Mouse (Mus musculus) G1E (cell line): ENCODE data around the gene Rin1.

Source experiments
- CTCF ChIP-seq: IDR thresholded peaks from 2 replicates; pipeline ENCODE4 v1.5.1; 2012; ENCODE audit warnings: low read depth, low read length, inconsistent platforms, mixed read lengths
- GATA1 ChIP-seq: IDR thresholded peaks from 2 replicates; pipeline ENCODE4 v1.6.1; 2012; ENCODE audit warnings: borderline replicate concordance, low read length, inconsistent platforms, mixed read lengths
- GATA2 ChIP-seq: IDR thresholded peaks from 2 replicates; pipeline ENCODE4 v1.6.1; 2012; ENCODE audit warnings: low read depth, low read length, inconsistent platforms, borderline replicate concordance

DNA sequence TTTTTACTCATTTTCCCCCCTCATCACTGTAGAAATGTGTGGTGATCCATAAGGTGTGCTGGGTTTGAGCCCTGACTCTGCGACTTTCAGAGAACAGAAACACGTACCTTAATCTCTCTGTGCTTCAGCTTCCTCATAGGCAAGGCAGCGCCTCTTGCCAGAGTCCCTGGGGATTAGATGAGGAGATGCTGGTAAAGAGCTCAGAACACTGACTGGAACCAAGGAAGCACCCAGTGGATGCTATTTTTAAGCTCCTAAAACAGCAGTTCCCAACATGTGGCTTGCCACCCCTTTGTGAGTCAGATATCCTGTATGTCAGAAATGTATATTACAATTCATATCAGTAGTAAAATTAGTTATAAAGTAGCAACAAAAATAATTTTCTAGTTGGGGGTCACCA is 32.1 kb upstream of the Rin1 start:
- TF ChIP-seq CTCF, result no peak
- no peak for TF ChIP-seq GATA1
- TF ChIP-seq GATA2, result no peak
